Mouse (Mus musculus) T-cell, adult 2 months (primary cell): Measurements from ENCODE around the gene Fuca1.
A peak's percentile ranks its signal among the peaks of the same experiment; 100 is the strongest.

ENCODE experiments used
- DNase-seq: peaks from one replicate; pipeline ENCODE4 v3.0.0; 2022; ENCODE audit warnings: low spot score

Fuca1 gene

DNA sequence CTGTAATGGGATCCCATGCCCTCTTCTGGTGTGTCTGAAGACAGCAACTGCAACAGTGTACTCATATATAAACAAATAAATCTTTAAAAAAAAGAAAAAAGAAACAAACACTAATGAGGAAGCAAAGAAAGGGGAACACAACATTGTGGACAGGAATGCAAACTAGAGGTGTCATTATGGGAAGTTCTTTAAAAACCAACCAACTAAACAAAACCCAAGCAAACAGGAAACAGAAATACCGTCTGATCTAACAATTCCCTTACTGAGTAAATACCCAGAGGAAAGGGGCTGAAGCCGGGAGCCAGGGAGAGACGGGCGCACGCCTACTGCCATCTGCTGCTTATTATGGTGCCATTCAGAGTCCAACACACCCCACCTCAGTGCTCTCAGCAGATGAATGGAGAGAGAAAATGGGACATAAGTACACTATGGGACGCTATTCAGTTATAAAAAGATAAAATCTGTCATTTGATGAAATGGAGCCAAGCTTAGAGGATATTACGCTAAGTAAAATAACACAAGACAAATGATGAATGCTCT lies 61.1 kb downstream of the Fuca1 start:
- DNase-seq, result no peak

DNA sequence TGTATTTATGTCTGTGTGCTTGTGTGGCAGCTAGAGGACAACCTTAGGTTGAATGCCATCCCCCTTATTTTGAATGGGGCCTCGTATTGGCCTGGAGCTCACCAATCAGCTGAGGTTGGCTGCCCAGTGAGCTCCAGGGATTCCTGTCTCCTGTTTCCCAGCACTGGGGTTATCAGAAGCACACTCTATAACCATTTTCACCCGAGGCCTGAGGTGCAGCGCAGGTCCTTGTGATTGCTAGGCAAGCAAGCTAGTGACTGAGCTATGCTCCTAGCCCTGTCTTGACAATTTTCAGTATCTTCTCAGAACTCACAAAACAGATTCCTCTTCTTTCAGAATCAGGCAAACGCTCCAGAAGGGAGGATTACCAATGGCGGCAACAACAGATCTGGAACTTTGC lies 64.0 kb downstream of the Fuca1 start:
- no peak for DNase-seq

GRCm38 (mm10) chr4:135985193-135985592 lies 64.7 kb downstream of the Fuca1 start:
- DNase-seq, result no peak

- DNase-seq, result no peak
Measured at GRCm38 (mm10) chr4:135985769-135986168, 65.2 kb downstream of the Fuca1 start.

- DNase-seq, result no peak
Measured at GRCm38 (mm10) chr4:135986301-135986942, 65.9 kb downstream of the Fuca1 start.

DNA sequence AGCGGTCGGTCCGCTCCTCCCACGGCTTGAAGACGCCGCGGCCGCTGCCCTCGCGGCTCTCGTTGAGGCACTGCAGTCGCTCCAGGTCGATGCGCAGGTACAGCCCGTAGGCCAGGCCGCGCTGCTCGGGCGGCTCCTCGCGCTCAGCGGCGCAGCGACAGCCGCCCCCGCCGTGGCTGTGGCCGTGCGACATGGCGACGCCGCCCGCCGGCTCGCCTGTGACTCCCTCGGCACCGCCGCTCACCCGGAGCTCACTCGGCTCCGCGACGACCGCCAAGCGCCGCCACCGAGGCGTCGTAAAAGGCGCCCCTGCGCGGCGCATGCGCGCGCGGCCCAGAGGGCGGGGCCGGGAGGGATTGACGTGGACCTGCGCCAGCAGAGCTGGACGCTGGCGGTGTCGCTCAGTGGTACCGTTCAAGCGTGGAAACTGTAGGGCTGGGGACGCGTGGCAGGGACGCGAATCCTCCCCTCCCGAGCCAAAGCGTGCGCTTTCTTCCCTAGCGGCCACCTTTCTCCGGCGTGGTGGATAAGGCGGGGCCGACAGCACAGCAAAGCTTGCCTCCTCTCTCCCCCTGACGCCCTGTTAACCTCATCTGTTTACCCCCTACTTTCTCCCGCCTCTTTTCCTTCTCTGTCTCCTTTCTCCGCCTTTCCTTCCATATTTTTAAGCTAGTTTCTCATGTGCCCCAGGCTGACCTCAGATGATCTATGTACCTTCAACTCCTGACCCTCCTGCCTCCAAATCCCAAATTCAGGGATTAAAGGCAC lies 66.6 kb downstream of the Fuca1 start, which contains the start of gene Pithd1:
Gene Pithd1, minus strand, starts transcription at position 322 of the 768 bp plus-strand sequence.
- DNase-seq, result peak; percentile 96

DNA sequence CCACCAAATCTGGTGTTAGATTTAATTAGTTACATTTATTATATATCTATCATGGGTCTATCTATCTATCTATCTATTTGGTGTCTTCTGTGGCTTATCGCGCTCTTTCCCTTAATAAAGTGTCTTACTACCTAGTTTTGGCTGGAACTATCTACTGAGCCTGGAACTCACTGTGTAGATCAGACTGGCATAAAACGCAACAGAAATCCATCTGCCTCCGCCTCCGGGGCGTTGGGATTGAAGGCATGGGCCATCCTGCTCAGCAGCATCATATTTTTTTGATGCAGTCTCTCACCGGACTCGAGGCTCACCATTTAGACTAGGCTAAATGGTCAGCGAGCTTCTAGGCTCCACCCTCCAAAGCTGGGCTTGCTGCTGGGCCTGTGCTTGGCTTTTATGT lies 67.2 kb downstream of the Fuca1 start:
- no peak for DNase-seq
